Mouse (Mus musculus): ENCODE measurements at regions not wholly inside any gene's neighbourhood (a gene's known extent, or its start where the extent isn't known, plus 50 kb on each side); places are given as distances from the start of the nearest gene placed in this dataset.
A peak's percentile ranks its signal among the peaks of the same experiment; 100 is the strongest.

DNA sequence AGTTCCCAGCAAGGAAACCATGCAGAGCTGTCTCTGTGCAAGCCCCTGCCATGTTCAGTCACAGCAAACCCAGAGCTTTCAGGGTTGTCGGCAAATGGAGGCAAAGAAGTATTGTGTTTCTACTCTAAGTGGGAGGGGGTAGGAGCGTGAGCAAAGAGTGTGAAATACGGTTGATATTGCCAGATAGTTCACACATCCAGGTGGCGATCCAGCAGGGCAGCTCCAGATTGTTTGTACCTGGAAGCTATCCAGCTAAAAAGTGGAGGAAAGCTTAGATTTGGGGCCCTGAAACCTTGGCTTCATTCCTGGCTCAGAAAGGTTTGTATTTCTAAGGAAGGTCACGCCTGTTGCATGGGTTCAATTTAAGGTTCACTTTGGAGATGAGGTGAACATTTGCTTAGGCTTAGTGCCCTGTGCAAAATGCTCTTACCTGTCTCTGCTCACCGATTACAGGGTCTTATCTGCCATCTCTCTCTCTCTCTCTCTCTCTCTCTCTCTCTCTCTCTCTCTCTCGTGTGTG is 78.1 kb upstream of the Daam1 start:
- Histone ChIP-seq H3K4me3 (ENCODE audit: low read depth, low read length) (no peak overlapping the region), H3K9ac (ENCODE audit: low read length) (no peak overlapping the region), H3K9me3 (ENCODE audit: control insufficient read depth, low read length) (no peaks in the 10 kb centered on the region), H3K4me1 (ENCODE audit: control insufficient read depth, insufficient read depth, low read length) (no peaks in the 10 kb centered on the region), H3K27me3 (ENCODE audit: control insufficient read depth, insufficient read depth, low read length) (no peaks in the 10 kb centered on the region), H3K36me3 (ENCODE audit: control insufficient read depth, insufficient read depth, low read length) (no peaks in the 10 kb centered on the region), H3K27ac (replicated peaks; ENCODE audit: low read depth, low read length) (no peak overlapping the region), H3K4me2 (ENCODE audit: low read depth, severe bottlenecking) (no peak overlapping the region)
- no peak for ATAC-seq (ENCODE audit: insufficient number of reproducible peaks, low FRiP score, low TSS enrichment, low read depth)
- no peak for DNase-seq (ENCODE audit: low spot score)
- WGBS, result 76% methylated on average over 6 of the region's 7 CpGs

DNA sequence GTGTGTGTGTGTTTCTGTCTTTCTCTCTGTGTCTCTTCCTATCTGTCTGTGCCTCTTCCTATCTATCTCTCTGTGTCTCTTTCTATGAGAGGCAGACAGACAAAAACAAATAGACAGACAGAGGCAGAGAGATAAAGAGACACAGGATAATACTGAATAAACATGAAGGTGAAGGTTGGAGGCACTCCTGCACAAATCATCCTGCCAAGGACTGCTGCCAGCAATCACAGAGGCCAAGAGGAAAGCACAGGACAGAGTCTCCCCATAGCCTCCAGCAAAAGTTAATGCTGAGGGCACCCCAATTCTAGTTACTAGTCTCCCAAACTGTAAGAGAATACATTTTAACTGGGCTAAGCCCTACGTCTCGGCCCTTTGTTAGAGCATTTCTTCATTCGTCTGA is 77.6 kb upstream of the Daam1 start:
- no peaks in the 10 kb centered on the region for H3K4me1 ChIP-seq (ENCODE audit: control insufficient read depth, insufficient read depth, low read length)
- H3K36me3 ChIP-seq (ENCODE audit: control insufficient read depth, insufficient read depth, low read length), result no peaks in the 10 kb centered on the region
- no peak for ATAC-seq (ENCODE audit: insufficient number of reproducible peaks, low FRiP score, low TSS enrichment, low read depth)
- H3K4me2 ChIP-seq (ENCODE audit: low read depth, severe bottlenecking), result no peak overlapping the region
- H3K27me3 ChIP-seq (ENCODE audit: control insufficient read depth, insufficient read depth, low read length), result no peaks in the 10 kb centered on the region
- DNase-seq (ENCODE audit: low spot score), result no peak
- WGBS, result 94% methylated on average over 3 of the region's 3 CpGs
- H3K9ac ChIP-seq (ENCODE audit: low read length), result no peak overlapping the region
- no peak overlapping the region for H3K27ac ChIP-seq (replicated peaks; ENCODE audit: low read depth, low read length)
- no peak overlapping the region for H3K4me3 ChIP-seq (ENCODE audit: low read depth, low read length)
- no peaks in the 10 kb centered on the region for H3K9me3 ChIP-seq (ENCODE audit: control insufficient read depth, low read length)

DNA sequence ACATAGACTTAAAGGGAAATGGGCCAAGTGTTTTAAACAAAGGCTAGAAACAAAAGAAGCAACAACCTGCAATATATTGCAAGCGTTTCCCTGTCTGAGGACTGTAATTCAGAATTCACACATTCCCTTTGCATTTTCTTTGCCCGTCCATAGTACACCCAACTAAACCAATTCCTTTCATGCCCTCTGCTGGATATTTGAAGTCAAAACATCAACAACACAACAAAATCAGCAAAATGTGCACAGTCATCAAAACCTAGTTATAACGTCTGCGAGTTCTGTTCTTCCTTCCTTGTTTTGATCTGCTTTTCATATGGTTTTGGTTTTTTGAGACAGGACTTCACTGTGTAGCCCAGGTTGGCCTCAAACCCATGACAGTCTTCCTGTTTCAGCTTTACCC is 67.7 kb upstream of the Daam1 start:
- no peaks in the 10 kb centered on the region for H3K27me3 ChIP-seq (ENCODE audit: control insufficient read depth, insufficient read depth, low read length)
- DNase-seq (ENCODE audit: low spot score) (no peak), ATAC-seq (ENCODE audit: insufficient number of reproducible peaks, low FRiP score, low TSS enrichment, low read depth) (no peak)
- H3K4me3 ChIP-seq (ENCODE audit: low read depth, low read length), result no peak overlapping the region
- H3K27ac ChIP-seq (replicated peaks; ENCODE audit: low read depth, low read length), result no peak overlapping the region
- no peaks in the 10 kb centered on the region for H3K9me3 ChIP-seq (ENCODE audit: control insufficient read depth, low read length)
- no peaks in the 10 kb centered on the region for H3K4me1 ChIP-seq (ENCODE audit: control insufficient read depth, insufficient read depth, low read length)
- 69% methylated on average over 4 of the region's 4 CpGs for WGBS
- no peaks in the 10 kb centered on the region for H3K36me3 ChIP-seq (ENCODE audit: control insufficient read depth, insufficient read depth, low read length)
- H3K4me2 ChIP-seq (ENCODE audit: low read depth, severe bottlenecking), result no peak overlapping the region
- no peak overlapping the region for H3K9ac ChIP-seq (ENCODE audit: low read length)

DNA sequence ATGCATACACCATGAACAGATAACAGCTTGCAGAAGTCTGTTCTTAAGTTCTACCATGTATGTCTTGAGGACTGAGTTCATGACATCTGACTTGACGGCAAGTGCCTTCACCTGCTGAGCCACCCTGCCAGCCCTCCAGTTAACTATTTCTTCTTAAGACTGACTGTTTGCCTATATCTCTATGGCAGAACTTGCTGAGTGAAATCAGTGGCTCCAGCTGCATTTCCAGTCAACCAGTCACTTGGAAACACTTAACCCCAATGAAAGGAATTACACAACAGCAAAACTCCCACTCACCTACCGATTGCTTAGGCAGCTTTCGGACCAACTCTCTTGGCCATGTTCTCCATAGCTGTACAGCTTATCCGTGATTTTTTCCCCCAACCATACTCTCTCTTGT is 64.8 kb upstream of the Daam1 start:
- H3K4me1 ChIP-seq (ENCODE audit: control insufficient read depth, insufficient read depth, low read length), result 0 out of 2 replicates have a peak, but pooled peaks cover 3% of the 10 kb centered on the region
- H3K27me3 ChIP-seq (ENCODE audit: control insufficient read depth, insufficient read depth, low read length), result no peaks in the 10 kb centered on the region
- DNase-seq (ENCODE audit: low spot score), result no peak
- 88% methylated on average over 4 of the region's 4 CpGs for WGBS
- H3K4me2 ChIP-seq (ENCODE audit: low read depth, severe bottlenecking), result no peak overlapping the region
- H3K9me3 ChIP-seq (ENCODE audit: control insufficient read depth, low read length), result no peaks in the 10 kb centered on the region
- no peak overlapping the region for H3K4me3 ChIP-seq (ENCODE audit: low read depth, low read length)
- ATAC-seq (ENCODE audit: insufficient number of reproducible peaks, low FRiP score, low TSS enrichment, low read depth), result no peak
- no peaks in the 10 kb centered on the region for H3K36me3 ChIP-seq (ENCODE audit: control insufficient read depth, insufficient read depth, low read length)
- no peak overlapping the region for H3K27ac ChIP-seq (replicated peaks; ENCODE audit: low read depth, low read length)
- H3K9ac ChIP-seq (ENCODE audit: low read length), result no peak overlapping the region

DNA sequence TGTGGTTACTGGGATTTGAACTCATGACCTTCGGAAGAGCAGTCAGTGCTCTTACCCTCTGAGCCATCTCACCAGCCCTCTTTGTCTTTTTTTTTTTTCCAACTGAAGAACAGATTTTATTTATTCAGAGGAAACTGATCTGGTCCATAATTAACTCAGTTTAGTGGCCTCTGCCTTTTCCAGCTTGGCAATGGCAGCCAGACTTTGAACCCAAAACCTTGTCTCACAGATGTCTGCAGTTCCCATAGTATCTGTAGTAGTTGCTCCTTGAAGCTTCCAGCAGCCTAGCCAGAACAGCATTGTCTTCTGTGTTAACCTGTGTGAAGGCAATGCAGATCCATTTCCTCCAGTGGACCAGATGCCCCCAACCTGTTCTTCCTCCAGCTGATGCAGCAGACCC is 64.2 kb upstream of the Daam1 start:
- Histone ChIP-seq H3K9me3 (ENCODE audit: control insufficient read depth, low read length) (no peaks in the 10 kb centered on the region), H3K4me2 (ENCODE audit: low read depth, severe bottlenecking) (no peak overlapping the region), H3K4me3 (ENCODE audit: low read depth, low read length) (no peak overlapping the region), H3K4me1 (ENCODE audit: control insufficient read depth, insufficient read depth, low read length) (0 out of 2 replicates have a peak, but pooled peaks cover 3% of the 10 kb centered on the region), H3K27ac (replicated peaks; ENCODE audit: low read depth, low read length) (no peak overlapping the region), H3K9ac (ENCODE audit: low read length) (no peak overlapping the region), H3K27me3 (ENCODE audit: control insufficient read depth, insufficient read depth, low read length) (no peaks in the 10 kb centered on the region), H3K36me3 (ENCODE audit: control insufficient read depth, insufficient read depth, low read length) (no peaks in the 10 kb centered on the region)
- no peak for DNase-seq (ENCODE audit: low spot score)
- ATAC-seq (ENCODE audit: insufficient number of reproducible peaks, low FRiP score, low TSS enrichment, low read depth), result no peak
- WGBS, result 85% methylated on average over 1 of the region's 1 CpGs

DNA sequence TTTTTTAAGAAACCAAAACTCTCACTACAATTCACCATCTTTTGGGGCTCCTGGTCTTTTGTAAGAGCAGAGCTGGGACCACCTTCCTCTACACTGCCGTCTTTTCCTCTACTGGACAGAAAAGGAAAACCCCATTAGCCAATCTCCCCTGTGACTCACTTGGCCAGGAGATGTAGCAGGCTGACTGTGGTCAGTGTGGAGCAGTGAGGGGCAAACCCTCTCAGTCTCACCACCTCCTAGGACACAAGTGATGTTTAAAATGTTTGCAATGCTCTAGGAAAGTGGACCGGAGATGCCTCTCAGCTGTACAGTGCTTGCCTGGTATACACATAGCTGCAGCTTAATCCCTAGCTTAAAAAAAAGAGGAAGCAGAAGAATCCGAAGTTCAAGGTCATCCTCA is 63.0 kb upstream of the Daam1 start:
- H3K4me3 ChIP-seq (ENCODE audit: low read depth, low read length), result no peak overlapping the region
- no peaks in the 10 kb centered on the region for H3K36me3 ChIP-seq (ENCODE audit: control insufficient read depth, insufficient read depth, low read length)
- no peak overlapping the region for H3K27ac ChIP-seq (replicated peaks; ENCODE audit: low read depth, low read length)
- ATAC-seq (ENCODE audit: insufficient number of reproducible peaks, low FRiP score, low TSS enrichment, low read depth) (no peak), DNase-seq (ENCODE audit: low spot score) (no peak)
- no peak overlapping the region for H3K4me2 ChIP-seq (ENCODE audit: low read depth, severe bottlenecking)
- no peaks in the 10 kb centered on the region for H3K9me3 ChIP-seq (ENCODE audit: control insufficient read depth, low read length)
- H3K4me1 ChIP-seq (ENCODE audit: control insufficient read depth, insufficient read depth, low read length), result 0 out of 2 replicates have a peak, but pooled peaks cover 3% of the 10 kb centered on the region
- no peaks in the 10 kb centered on the region for H3K27me3 ChIP-seq (ENCODE audit: control insufficient read depth, insufficient read depth, low read length)
- no peak overlapping the region for H3K9ac ChIP-seq (ENCODE audit: low read length)
- WGBS, result 47% methylated on average over 3 of the region's 3 CpGs

DNA sequence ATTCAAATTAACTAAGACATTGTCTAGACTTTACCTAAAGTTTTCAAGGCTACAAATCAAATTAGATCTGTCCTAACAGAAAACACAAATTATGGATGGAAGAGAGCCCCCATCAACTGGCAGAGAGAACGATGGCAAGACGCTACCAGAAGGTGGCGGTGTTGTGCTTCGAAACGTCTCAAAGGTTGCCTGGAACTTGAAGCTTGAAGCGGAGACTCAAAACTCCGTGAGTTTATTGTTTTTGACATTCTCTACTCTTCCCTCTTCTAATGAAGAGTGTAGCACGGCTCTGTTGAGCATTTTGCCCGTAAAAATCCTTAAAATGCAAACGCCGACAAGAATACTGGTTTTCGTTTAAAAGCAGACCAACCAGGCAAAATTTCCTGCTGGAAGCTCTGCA is 62.4 kb upstream of the Daam1 start:
- no peaks in the 10 kb centered on the region for H3K9me3 ChIP-seq (ENCODE audit: control insufficient read depth, low read length)
- no peak overlapping the region for H3K4me3 ChIP-seq (ENCODE audit: low read depth, low read length)
- H3K27ac ChIP-seq (replicated peaks; ENCODE audit: low read depth, low read length), result no peak overlapping the region
- H3K27me3 ChIP-seq (ENCODE audit: control insufficient read depth, insufficient read depth, low read length), result no peaks in the 10 kb centered on the region
- no peak overlapping the region for H3K9ac ChIP-seq (ENCODE audit: low read length)
- WGBS, result 2% methylated on average over 12 of the region's 12 CpGs
- no peaks in the 10 kb centered on the region for H3K36me3 ChIP-seq (ENCODE audit: control insufficient read depth, insufficient read depth, low read length)
- H3K4me1 ChIP-seq (ENCODE audit: control insufficient read depth, insufficient read depth, low read length), result 0 out of 2 replicates have a peak, but pooled peaks cover 3% of the 10 kb centered on the region
- no peak for ATAC-seq (ENCODE audit: insufficient number of reproducible peaks, low FRiP score, low TSS enrichment, low read depth)
- peak; percentile 91 for DNase-seq (ENCODE audit: low spot score)
- peak overlapping the region; percentile 36; the same call in 1 of the 2 replicates for H3K4me2 ChIP-seq (ENCODE audit: low read depth, severe bottlenecking)

DNA sequence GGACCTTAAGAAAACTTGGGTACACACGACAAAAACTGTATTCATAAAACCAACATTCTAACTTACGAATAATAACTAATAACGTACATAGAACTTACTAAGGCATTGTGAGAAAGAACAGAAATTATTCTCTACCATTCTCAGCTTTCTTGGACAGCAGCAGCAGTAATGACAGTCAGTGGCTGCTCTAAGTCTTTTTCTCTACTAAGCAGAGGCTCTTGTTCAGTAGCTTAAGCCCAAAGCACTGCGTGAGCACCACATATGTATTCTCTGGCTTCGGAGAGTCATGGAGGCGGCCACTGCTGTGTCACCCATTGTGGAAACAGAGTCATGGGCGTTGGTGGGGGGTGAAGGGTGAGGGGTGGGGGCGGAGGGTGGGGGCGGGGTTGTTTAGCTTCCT is 62.0 kb upstream of the Daam1 start:
- peak overlapping the region; percentile 36; the same call in 1 of the 2 replicates for H3K4me2 ChIP-seq (ENCODE audit: low read depth, severe bottlenecking)
- WGBS, result 32% methylated on average over 9 of the region's 9 CpGs
- 0 out of 2 replicates have a peak, but pooled peaks cover 3% of the 10 kb centered on the region for H3K4me1 ChIP-seq (ENCODE audit: control insufficient read depth, insufficient read depth, low read length)
- H3K9me3 ChIP-seq (ENCODE audit: control insufficient read depth, low read length), result no peaks in the 10 kb centered on the region
- no peak overlapping the region for H3K4me3 ChIP-seq (ENCODE audit: low read depth, low read length)
- DNase-seq (ENCODE audit: low spot score), result no peak
- no peaks in the 10 kb centered on the region for H3K27me3 ChIP-seq (ENCODE audit: control insufficient read depth, insufficient read depth, low read length)
- H3K27ac ChIP-seq (replicated peaks; ENCODE audit: low read depth, low read length), result no peak overlapping the region
- no peak for ATAC-seq (ENCODE audit: insufficient number of reproducible peaks, low FRiP score, low TSS enrichment, low read depth)
- H3K36me3 ChIP-seq (ENCODE audit: control insufficient read depth, insufficient read depth, low read length), result no peaks in the 10 kb centered on the region
- no peak overlapping the region for H3K9ac ChIP-seq (ENCODE audit: low read length)

DNA sequence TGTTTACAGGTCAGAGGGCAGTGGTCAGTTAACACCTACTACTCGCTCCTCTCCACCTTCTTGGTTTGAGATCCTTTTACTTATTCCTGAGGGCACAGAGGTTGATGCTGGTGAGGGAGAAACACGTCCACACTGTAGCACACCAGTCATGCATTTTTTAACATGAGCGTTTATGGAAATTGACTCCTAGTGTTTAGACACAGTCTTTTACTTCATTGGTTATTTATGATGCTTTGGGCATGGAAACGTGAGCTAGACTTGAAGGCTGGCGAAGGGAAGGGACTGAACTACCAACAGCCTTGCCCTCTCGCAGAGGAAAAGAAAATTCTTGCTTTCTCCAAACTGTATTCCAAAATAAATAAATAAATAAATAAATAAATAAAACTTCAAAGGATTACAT is 61.6 kb upstream of the Daam1 start:
- Histone ChIP-seq H3K4me3 (ENCODE audit: low read depth, low read length) (no peak overlapping the region), H3K9me3 (ENCODE audit: control insufficient read depth, low read length) (no peaks in the 10 kb centered on the region), H3K4me1 (ENCODE audit: control insufficient read depth, insufficient read depth, low read length) (0 out of 2 replicates have a peak, but pooled peaks cover 3% of the 10 kb centered on the region), H3K27me3 (ENCODE audit: control insufficient read depth, insufficient read depth, low read length) (no peaks in the 10 kb centered on the region), H3K36me3 (ENCODE audit: control insufficient read depth, insufficient read depth, low read length) (no peaks in the 10 kb centered on the region), H3K4me2 (ENCODE audit: low read depth, severe bottlenecking) (peak overlapping the region; percentile 36; the same call in 1 of the 2 replicates), H3K9ac (ENCODE audit: low read length) (no peak overlapping the region), H3K27ac (replicated peaks; ENCODE audit: low read depth, low read length) (no peak overlapping the region)
- DNase-seq (ENCODE audit: low spot score) (no peak), ATAC-seq (ENCODE audit: insufficient number of reproducible peaks, low FRiP score, low TSS enrichment, low read depth) (no peak)
- 44% methylated on average over 6 of the region's 6 CpGs for WGBS

Measured in limb, embryonic 11.5 days (tissue).